Mouse (Mus musculus) thymus, postnatal 14 days (tissue): ENCODE data around the gene Fancc.

Experiments
- DNase-seq: peaks from one replicate; pipeline ENCODE4 v3.0.0; 2021

The Fancc gene

GRCm38 (mm10) chr13:63496646-63497582 is at the start of gene Fancc:
Gene Fancc (minus strand): TSS chr13:63497278.
- peak; percentile 22 for DNase-seq

- no peak for DNase-seq
Measured at GRCm38 (mm10) chr13:63545291-63545690, 48.2 kb upstream of the Fancc start.

GRCm38 (mm10) chr13:63544967-63545253 is 47.8 kb upstream of the Fancc start:
- DNase-seq: no peak

GRCm38 (mm10) chr13:63544119-63544966 is 47.3 kb upstream of the Fancc start:
- DNase-seq: no peak

GRCm38 (mm10) chr13:63543459-63543858 is 46.4 kb upstream of the Fancc start:
- no peak for DNase-seq

- DNase-seq: no peak
Measured at GRCm38 (mm10) chr13:63542796-63543384, 45.8 kb upstream of the Fancc start.

GRCm38 (mm10) chr13:63541510-63541909 is 44.4 kb upstream of the Fancc start:
- DNase-seq: no peak

- DNase-seq: no peak
Measured at GRCm38 (mm10) chr13:63540584-63540983, 43.5 kb upstream of the Fancc start.

GRCm38 (mm10) chr13:63534981-63535380 is 37.9 kb upstream of the Fancc start:
- DNase-seq: no peak

GRCm38 (mm10) chr13:63530857-63531256 is 33.8 kb upstream of the Fancc start:
- no peak for DNase-seq

- DNase-seq: peak; percentile 53
Measured at GRCm38 (mm10) chr13:63530371-63530764, 33.3 kb upstream of the Fancc start.

GRCm38 (mm10) chr13:63529602-63530370 is 32.7 kb upstream of the Fancc start:
- no peak for DNase-seq

- peak; percentile 30 for DNase-seq
Measured at GRCm38 (mm10) chr13:63528852-63529251, 31.8 kb upstream of the Fancc start.

GRCm38 (mm10) chr13:63528164-63528675 is 31.1 kb upstream of the Fancc start:
- DNase-seq: peak; percentile 93

- DNase-seq: no peak
Measured at GRCm38 (mm10) chr13:63525571-63526197, 28.6 kb upstream of the Fancc start.

- no peak for DNase-seq
Measured at GRCm38 (mm10) chr13:63524608-63525570, 27.8 kb upstream of the Fancc start.

GRCm38 (mm10) chr13:63524061-63524460 is 27.0 kb upstream of the Fancc start:
- no peak for DNase-seq

- DNase-seq: no peak
Measured at GRCm38 (mm10) chr13:63522832-63523231, 25.8 kb upstream of the Fancc start.

- DNase-seq: no peak
Measured at GRCm38 (mm10) chr13:63520110-63520509, 23.0 kb upstream of the Fancc start.

- no peak for DNase-seq
Measured at GRCm38 (mm10) chr13:63516535-63516934, 19.5 kb upstream of the Fancc start.

GRCm38 (mm10) chr13:63515542-63515941 is 18.5 kb upstream of the Fancc start:
- no peak for DNase-seq
